In genomic region chr1:59414401-59415210, GRCm38 (mm10) we compare ENCODE assay signal across 12 mouse cellular contexts.
A peak's percentile ranks its signal among the peaks of the same experiment; 100 is the strongest.
DNase-seq lines count a peak whose midpoint lies in the region; ATAC-seq and TF ChIP-seq lines count a peak whose summit lies in the region.
"Had no signal": no experiment of that assay in that cellular context is flagged by ENCODE, and none has a peak within 500 bp of the region (broad histone marks: within the 10 kb centered on the region; RNA-seq: fewer than 3 reads in every experiment).

No protein-coding gene starts in this region.

- peak; percentile 49 for DNase-seq in hindbrain, embryonic 10.5 days (ENCODE audit: low spot score)
- DNase-seq in hindbrain, postnatal 0 days (ENCODE audit: low spot score) = no peak
- no peak for DNase-seq in hindbrain, embryonic 14.5 days (ENCODE audit: low spot score)
- no peak for DNase-seq in adrenal gland, adult 8-10 months
- DNase-seq in layer of hippocampus, adult 8-10 months (ENCODE audit: low spot score in 2 of 2) = no peak
- DNase-seq: cerebellum, adult 9-10 months; lung, adult 2 months had no signal

- TF ChIP-seq CTCF in hindbrain, postnatal 0 days (IDR thresholded peaks at IDR 0.05; ENCODE audit: low read depth) = no peak

- H3K9me3 ChIP-seq in hindbrain, embryonic 10.5 days = no peaks in the 10 kb centered on the region
- no peaks in the 10 kb centered on the region for H3K9me3 ChIP-seq in hindbrain, postnatal 0 days (ENCODE audit: low read length)
- no peaks in the 10 kb centered on the region for H3K9me3 ChIP-seq in forebrain, embryonic 13.5 days (replicated peaks)
- H3K9me3 ChIP-seq in hindbrain, embryonic 14.5 days (ENCODE audit: control insufficient read depth, low read length) = no peaks in the 10 kb centered on the region
- no peaks in the 10 kb centered on the region for H3K9me3 ChIP-seq in neural tube, embryonic 15.5 days (replicated peaks)
- H3K9me3 ChIP-seq: limb, embryonic 12.5 days; liver, embryonic 12.5 days had no signal

- no peak overlapping the region for H3K9ac ChIP-seq in hindbrain, postnatal 0 days (replicated peaks; ENCODE audit: low read length)
- no peak overlapping the region for H3K9ac ChIP-seq in forebrain, embryonic 13.5 days
- no peak overlapping the region for H3K9ac ChIP-seq in hindbrain, embryonic 14.5 days
- H3K9ac ChIP-seq in neural tube, embryonic 15.5 days (replicated peaks) = no peak overlapping the region
- H3K9ac ChIP-seq: limb, embryonic 12.5 days; liver, embryonic 12.5 days had no signal

- no peaks in the 10 kb centered on the region for H3K36me3 ChIP-seq in hindbrain, embryonic 10.5 days
- no peaks in the 10 kb centered on the region for H3K36me3 ChIP-seq in hindbrain, postnatal 0 days (ENCODE audit: insufficient read depth, low read length)
- H3K36me3 ChIP-seq in forebrain, embryonic 13.5 days (ENCODE audit: poor library complexity, severe bottlenecking) = no peaks in the 10 kb centered on the region
- H3K36me3 ChIP-seq in hindbrain, embryonic 14.5 days (replicated peaks; ENCODE audit: control insufficient read depth, insufficient read depth) = no peaks in the 10 kb centered on the region
- no peaks in the 10 kb centered on the region for H3K36me3 ChIP-seq in neural tube, embryonic 15.5 days
- H3K36me3 ChIP-seq: limb, embryonic 12.5 days; liver, embryonic 12.5 days had no signal

- no peak overlapping the region for H3K4me3 ChIP-seq in hindbrain, embryonic 10.5 days
- H3K4me3 ChIP-seq in hindbrain, postnatal 0 days (ENCODE audit: low read length) = no peak overlapping the region
- no peak overlapping the region for H3K4me3 ChIP-seq in forebrain, embryonic 13.5 days
- H3K4me3 ChIP-seq in hindbrain, embryonic 14.5 days (replicated peaks; ENCODE audit: low read length) = no peak overlapping the region
- H3K4me3 ChIP-seq in neural tube, embryonic 15.5 days (replicated peaks) = no peak overlapping the region
- H3K4me3 ChIP-seq: limb, embryonic 12.5 days; liver, embryonic 12.5 days had no signal

- H3K27me3 ChIP-seq in hindbrain, embryonic 10.5 days (ENCODE audit: insufficient read depth, poor library complexity, severe bottlenecking) = no peaks in the 10 kb centered on the region
- no peaks in the 10 kb centered on the region for H3K27me3 ChIP-seq in hindbrain, postnatal 0 days (ENCODE audit: insufficient read depth, low read length)
- no peaks in the 10 kb centered on the region for H3K27me3 ChIP-seq in forebrain, embryonic 13.5 days
- H3K27me3 ChIP-seq in hindbrain, embryonic 14.5 days (ENCODE audit: control insufficient read depth, insufficient read depth, low read length) = no peaks in the 10 kb centered on the region
- H3K27me3 ChIP-seq in neural tube, embryonic 15.5 days (replicated peaks) = no peaks in the 10 kb centered on the region
- H3K27me3 ChIP-seq: limb, embryonic 12.5 days; liver, embryonic 12.5 days had no signal

- no peak for ATAC-seq in hindbrain, postnatal 0 days
- ATAC-seq in forebrain, embryonic 13.5 days = no peak
- peak; percentile 60; the same call in 1 of the 2 replicates for ATAC-seq in hindbrain, embryonic 14.5 days (ENCODE audit: low FRiP score)
- ATAC-seq in neural tube, embryonic 15.5 days (ENCODE audit: low FRiP score) = peak; percentile 71
- ATAC-seq: intestine, postnatal 0 days; liver, embryonic 12.5 days had no signal

- H3K4me2 ChIP-seq in hindbrain, postnatal 0 days (ENCODE audit: low read depth, low read length) = no peak overlapping the region
- H3K4me2 ChIP-seq in forebrain, embryonic 13.5 days = no peak overlapping the region
- no peak overlapping the region for H3K4me2 ChIP-seq in hindbrain, embryonic 14.5 days (replicated peaks)
- no peak overlapping the region for H3K4me2 ChIP-seq in neural tube, embryonic 15.5 days
- H3K4me2 ChIP-seq: limb, embryonic 12.5 days; liver, embryonic 12.5 days had no signal

- H3K4me1 ChIP-seq in hindbrain, embryonic 10.5 days (replicated peaks) = peaks cover 61% of the 10 kb centered on the region
- peaks cover 13% of the 10 kb centered on the region for H3K4me1 ChIP-seq in hindbrain, postnatal 0 days (ENCODE audit: insufficient read depth, low read length)
- H3K4me1 ChIP-seq in forebrain, embryonic 13.5 days = peaks cover 15% of the 10 kb centered on the region
- H3K4me1 ChIP-seq in hindbrain, embryonic 14.5 days (replicated peaks; ENCODE audit: control insufficient read depth, insufficient read depth, low read length) = 0 out of 2 replicates have a peak, but pooled peaks cover 6% of the 10 kb centered on the region
- H3K4me1 ChIP-seq in neural tube, embryonic 15.5 days = peaks cover 11% of the 10 kb centered on the region; the same call in 1 of the 2 replicates

- 39% methylated on average over 13 of the region's 13 CpGs for WGBS in hindbrain, embryonic 10.5 days
- WGBS in hindbrain, postnatal 0 days = 35% methylated on average over 13 of the region's 13 CpGs
- WGBS in forebrain, embryonic 13.5 days = 43% methylated on average over 13 of the region's 13 CpGs
- 22% methylated on average over 13 of the region's 13 CpGs for WGBS in hindbrain, embryonic 14.5 days
- WGBS in neural tube, embryonic 15.5 days = 22% methylated on average over 13 of the region's 13 CpGs

- H3K27ac ChIP-seq in hindbrain, embryonic 10.5 days = peak overlapping the region; percentile 85
- H3K27ac ChIP-seq in hindbrain, postnatal 0 days = no peak overlapping the region
- H3K27ac ChIP-seq in forebrain, embryonic 13.5 days = 0 out of 2 replicates have a peak overlapping the region, but pooled peaks have one; percentile 10
- no peak overlapping the region for H3K27ac ChIP-seq in hindbrain, embryonic 14.5 days
- H3K27ac ChIP-seq in neural tube, embryonic 15.5 days (replicated peaks) = peak overlapping the region; percentile 38; the same call in 1 of the 2 replicates
- H3K27ac ChIP-seq: limb, embryonic 12.5 days; liver, embryonic 12.5 days had no signal

Comparison
In these comparisons a context has a peak if more than half of its experiments do, and no peak if none do; other contexts are left out.
1. H3K27ac ChIP-seq: peak in hindbrain, embryonic 10.5 days (single experiment), forebrain, embryonic 13.5 days (single experiment) and neural tube, embryonic 15.5 days (single experiment); none in hindbrain, postnatal 0 days (single experiment) and hindbrain, embryonic 14.5 days (single experiment).
2. ATAC-seq: peak in hindbrain, embryonic 14.5 days (single experiment) and neural tube, embryonic 15.5 days (single experiment); none in hindbrain, postnatal 0 days (single experiment) and forebrain, embryonic 13.5 days (single experiment).